ENCODE assay signal across 19 mouse cellular contexts in the genomic region with DNA sequence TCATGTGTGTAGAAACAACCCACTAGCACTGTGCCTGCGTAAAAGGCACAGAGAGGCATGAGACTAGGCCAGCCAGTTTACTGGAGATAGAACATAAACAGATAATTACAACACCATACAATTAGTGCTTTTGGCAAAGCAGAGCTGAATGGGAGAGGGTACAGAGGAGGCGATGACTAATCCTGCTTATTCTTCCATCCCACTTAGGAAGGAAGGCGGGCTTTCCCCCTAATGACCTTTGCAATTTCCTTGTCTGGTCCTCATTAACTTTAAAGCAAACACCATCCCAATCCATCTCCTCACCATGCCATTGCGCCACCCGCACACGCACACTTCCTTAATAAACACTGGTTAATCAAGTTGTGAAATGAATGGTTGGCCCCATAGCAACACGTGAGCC.
A peak's percentile ranks its signal among the peaks of the same experiment; 100 is the strongest.
DNase-seq lines count a peak whose midpoint lies in the region; ATAC-seq and TF ChIP-seq lines count a peak whose summit lies in the region.
"Had no signal": no experiment of that assay in that cellular context is flagged by ENCODE, and none has a peak within 500 bp of the region (broad histone marks: within the 10 kb centered on the region; RNA-seq: fewer than 3 reads in every experiment).

No protein-coding gene starts in this region.

- H3K36me3 ChIP-seq in hindbrain, embryonic 12.5 days: no peaks in the 10 kb centered on the region
- H3K36me3 ChIP-seq: embryonic facial prominence, embryonic 12.5 days had no signal

- TF ChIP-seq CTCF in brain, embryonic 14.5 days (IDR thresholded peaks at IDR 0.05; ENCODE audit: borderline replicate concordance, extremely low read depth, insufficient read depth, insufficient read length): no peak

- ATAC-seq in granulocyte monocyte progenitor cell, adult 5-6 weeks (replicated peaks; ENCODE audit: poor library complexity, severe bottlenecking): peak; percentile 99
- ATAC-seq in hindbrain, embryonic 12.5 days (ENCODE audit: low FRiP score): no peak

- no peak overlapping the region for H3K4me3 ChIP-seq in hindbrain, embryonic 12.5 days
- H3K4me3 ChIP-seq: embryonic facial prominence, embryonic 12.5 days; left cerebral cortex, adult 2 months had no signal

- no peaks in the 10 kb centered on the region for H3K4me1 ChIP-seq in hindbrain, embryonic 12.5 days

- H3K9ac ChIP-seq in hindbrain, embryonic 12.5 days: no peak overlapping the region
- H3K9ac ChIP-seq: embryonic facial prominence, embryonic 12.5 days; hindbrain, embryonic 14.5 days; liver, embryonic 14.5 days had no signal

- H3K4me2 ChIP-seq in hindbrain, embryonic 12.5 days (replicated peaks): no peak overlapping the region
- H3K4me2 ChIP-seq: embryonic facial prominence, embryonic 12.5 days; hindbrain, embryonic 14.5 days had no signal

- 79% methylated on average over 7 of the region's 7 CpGs for WGBS in hindbrain, embryonic 12.5 days

- no peak overlapping the region for H3K27ac ChIP-seq in hindbrain, embryonic 12.5 days
- H3K27ac ChIP-seq: embryonic facial prominence, embryonic 12.5 days; hindbrain, embryonic 14.5 days; left cerebral cortex, adult 2 months; liver, embryonic 14.5 days had no signal

- peak; percentile 66 to 72 for DNase-seq in lung, adult 18-20 months
- no peak for DNase-seq in lung, postnatal 10 days
- DNase-seq in brain, embryonic 14.5 days (ENCODE audit: low read depth): peak; percentile 73
- DNase-seq in monocyte, adult 2 months (ENCODE audit: low read depth in 1 of 2, low spot score in 2 of 2): peak; percentile 66 to 80
- DNase-seq in frontal cortex, postnatal 36 days (ENCODE audit: low spot score in 2 of 2): no peak
- no peak for DNase-seq in adrenal gland, adult 2 months
- DNase-seq: cerebellum, adult 11-12 months; cerebellum, postnatal 36 days; gastrocnemius, postnatal 14 days; kidney, adult 11 months; kidney, postnatal 14 days; right cerebral cortex, postnatal 4 days; thymus, postnatal 25 days had no signal

- no peaks in the 10 kb centered on the region for H3K27me3 ChIP-seq in hindbrain, embryonic 12.5 days
- H3K27me3 ChIP-seq: embryonic facial prominence, embryonic 12.5 days had no signal

- no peak for TF ChIP-seq POLR2A in brain, embryonic 14.5 days (IDR thresholded peaks at IDR 0.05; ENCODE audit: borderline replicate concordance, extremely low read depth, insufficient read depth, insufficient read length, poor library complexity, severe bottlenecking)

- H3K9me3 ChIP-seq in hindbrain, embryonic 12.5 days (replicated peaks): no peaks in the 10 kb centered on the region
- H3K9me3 ChIP-seq: embryonic facial prominence, embryonic 12.5 days had no signal

Comparison
In these comparisons a context has a peak if more than half of its experiments do, and no peak if none do; other contexts are left out.
1. DNase-seq: peak in lung, adult 18-20 months (2 of 2), brain, embryonic 14.5 days (single experiment) and monocyte, adult 2 months (2 of 2); none in lung, postnatal 10 days (single experiment), frontal cortex, postnatal 36 days (0 of 2) and adrenal gland, adult 2 months (single experiment).